ENCODE assay signal across 8 mouse cellular contexts in the genomic region with DNA sequence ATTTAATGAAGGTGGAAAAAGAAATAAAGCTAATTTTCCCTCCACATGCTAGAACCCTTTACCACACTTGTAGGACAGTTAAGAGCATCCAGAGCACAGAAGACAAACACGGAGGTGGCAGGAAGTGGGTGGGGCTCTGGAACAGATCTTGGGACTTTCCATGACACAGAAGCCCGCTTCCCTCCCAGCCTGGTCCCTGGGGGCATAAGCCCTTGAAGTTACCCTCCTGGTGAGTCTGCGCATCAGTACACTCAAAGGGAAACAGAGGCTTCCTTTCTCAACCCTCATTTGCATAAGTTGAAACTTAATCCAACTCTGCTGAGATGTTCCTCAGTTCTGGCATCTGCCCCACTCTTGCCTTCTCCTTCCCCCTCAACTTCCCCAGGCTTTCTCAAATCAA.
DNase-seq lines count a peak whose midpoint lies in the region; ATAC-seq lines count a peak whose summit lies in the region.

No protein-coding gene starts in this region.

- peak; percentile 13 for DNase-seq in hindbrain, embryonic 11.5 days (ENCODE audit: low spot score)
- no peak for DNase-seq in hindbrain, embryonic 14.5 days (ENCODE audit: low spot score)
- DNase-seq in NIH3T3 (ENCODE audit: low read depth): peak; percentile 4
- no peak for DNase-seq in layer of hippocampus, postnatal 10 days (ENCODE audit: low spot score in 2 of 2)
- DNase-seq in right cerebral cortex, postnatal 36 days (ENCODE audit: low spot score in 2 of 2): no peak

- H3K9me3 ChIP-seq in hindbrain, embryonic 11.5 days (ENCODE audit: control insufficient read depth, low read length): no peaks in the 10 kb centered on the region
- no peaks in the 10 kb centered on the region for H3K9me3 ChIP-seq in hindbrain, embryonic 14.5 days (ENCODE audit: control insufficient read depth, low read length)
- H3K9me3 ChIP-seq in embryonic facial prominence, embryonic 15.5 days (replicated peaks): no peaks in the 10 kb centered on the region

- H3K4me3 ChIP-seq in hindbrain, embryonic 11.5 days (ENCODE audit: low read depth, low read length): no peak overlapping the region
- H3K4me3 ChIP-seq in hindbrain, embryonic 14.5 days (replicated peaks; ENCODE audit: low read length): no peak overlapping the region
- H3K4me3 ChIP-seq in embryonic facial prominence, embryonic 15.5 days (replicated peaks): no peak overlapping the region

- H3K36me3 ChIP-seq in hindbrain, embryonic 11.5 days (ENCODE audit: control insufficient read depth, insufficient read depth, low read length): no peaks in the 10 kb centered on the region
- H3K36me3 ChIP-seq in hindbrain, embryonic 14.5 days (replicated peaks; ENCODE audit: control insufficient read depth, insufficient read depth): no peaks in the 10 kb centered on the region
- no peaks in the 10 kb centered on the region for H3K36me3 ChIP-seq in embryonic facial prominence, embryonic 15.5 days

- H3K27me3 ChIP-seq in hindbrain, embryonic 11.5 days (ENCODE audit: control insufficient read depth, insufficient read depth, low read length): no peaks in the 10 kb centered on the region
- no peaks in the 10 kb centered on the region for H3K27me3 ChIP-seq in hindbrain, embryonic 14.5 days (ENCODE audit: control insufficient read depth, insufficient read depth, low read length)
- H3K27me3 ChIP-seq in embryonic facial prominence, embryonic 15.5 days: no peaks in the 10 kb centered on the region

- 4% methylated on average over 3 of the region's 3 CpGs for WGBS in hindbrain, embryonic 11.5 days
- WGBS in hindbrain, embryonic 14.5 days: 10% methylated on average over 3 of the region's 3 CpGs
- 5% methylated on average over 3 of the region's 3 CpGs for WGBS in embryonic facial prominence, embryonic 15.5 days

- H3K4me1 ChIP-seq in hindbrain, embryonic 11.5 days (replicated peaks; ENCODE audit: control insufficient read depth, insufficient read depth, low read length): no peaks in the 10 kb centered on the region
- 0 out of 2 replicates have a peak, but pooled peaks cover 3% of the 10 kb centered on the region for H3K4me1 ChIP-seq in hindbrain, embryonic 14.5 days (replicated peaks; ENCODE audit: control insufficient read depth, insufficient read depth, low read length)
- H3K4me1 ChIP-seq in embryonic facial prominence, embryonic 15.5 days: peaks cover 16% of the 10 kb centered on the region; the same call in 1 of the 2 replicates

- H3K9ac ChIP-seq in hindbrain, embryonic 11.5 days (ENCODE audit: low read depth, low read length): no peak overlapping the region
- no peak overlapping the region for H3K9ac ChIP-seq in hindbrain, embryonic 14.5 days
- H3K9ac ChIP-seq in embryonic facial prominence, embryonic 15.5 days: no peak overlapping the region

- H3K4me2 ChIP-seq in hindbrain, embryonic 11.5 days (replicated peaks; ENCODE audit: low read depth, low read length): no peak overlapping the region
- H3K4me2 ChIP-seq in hindbrain, embryonic 14.5 days (replicated peaks): no peak overlapping the region
- H3K4me2 ChIP-seq in embryonic facial prominence, embryonic 15.5 days (replicated peaks): peak overlapping the region; percentile 17; the same call in 1 of the 2 replicates

- ATAC-seq in hindbrain, embryonic 11.5 days (ENCODE audit: low FRiP score): no peak
- ATAC-seq in hindbrain, embryonic 14.5 days (ENCODE audit: low FRiP score): no peak
- peak; percentile 78 for ATAC-seq in embryonic facial prominence, embryonic 15.5 days (ENCODE audit: insufficient number of reproducible peaks, low FRiP score, low TSS enrichment, low read depth)
- ATAC-seq in inflammation-experienced regulatory T-cells, adult 6 months: peak; percentile 93
- ATAC-seq in megakaryocyte, adult 5-6 weeks (ENCODE audit: poor library complexity, severe bottlenecking): 0 out of 2 replicates have a peak, but pooled peaks have one; percentile 35

- no peak overlapping the region for H3K27ac ChIP-seq in hindbrain, embryonic 11.5 days (ENCODE audit: low read depth, low read length)
- H3K27ac ChIP-seq in hindbrain, embryonic 14.5 days: no peak overlapping the region
- H3K27ac ChIP-seq in embryonic facial prominence, embryonic 15.5 days (replicated peaks): peak overlapping the region; percentile 51

Comparison
In these comparisons a context has a peak if more than half of its experiments do, and no peak if none do; other contexts are left out.
1. DNase-seq: peak in hindbrain, embryonic 11.5 days (single experiment) and NIH3T3 (single experiment); none in hindbrain, embryonic 14.5 days (single experiment), layer of hippocampus, postnatal 10 days (0 of 2) and right cerebral cortex, postnatal 36 days (0 of 2).
2. ATAC-seq: peak in embryonic facial prominence, embryonic 15.5 days (single experiment), inflammation-experienced regulatory T-cells, adult 6 months (single experiment) and megakaryocyte, adult 5-6 weeks (single experiment); none in hindbrain, embryonic 11.5 days (single experiment) and hindbrain, embryonic 14.5 days (single experiment).